Mouse (Mus musculus) adrenal gland, postnatal 25 days (tissue): ENCODE measurements around the gene Pigx. TPM values are rescaled to one million over a fixed set of nuclear protein-coding genes. Genes with fewer than 3 reads are reported as not detected.
"Not testable (repeated sequence)": the region's sequence is repeated elsewhere in the genome, so short reads cannot be mapped to it uniquely, and the experiment has no call there.

Experiments
- DNase-seq: peaks from one replicate; pipeline ENCODE4 v3.0.0; 2021; ENCODE audit warnings: mixed read lengths
- total RNA-seq: library from RNA; stranded (reverse); gene quantifications from 2 replicates; pipeline ENCODE4 v1.2.3, GENCODE M21; 2021

The Pigx gene
- total RNA-seq, 1 experiment from 2014 or later: 29.8 TPM

DNA sequence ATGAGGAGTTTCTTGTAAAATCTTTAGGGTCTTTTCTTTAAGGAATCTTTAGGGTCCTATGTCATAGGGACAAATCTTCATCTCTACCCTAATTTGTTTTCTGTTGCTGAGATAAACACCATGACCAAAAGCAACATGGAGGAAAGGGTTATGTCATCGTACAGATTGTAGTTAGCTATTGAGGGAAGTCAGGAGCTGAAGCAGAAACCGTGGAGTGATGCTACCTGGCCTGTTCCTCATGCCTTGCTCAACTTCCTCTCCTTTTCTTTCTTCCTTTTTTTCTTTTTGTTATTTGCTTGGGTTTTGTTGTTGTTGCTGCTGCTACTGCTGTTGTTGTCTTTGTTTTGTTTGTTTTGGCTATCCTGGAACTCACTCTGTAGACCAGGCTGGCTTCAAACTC, 9.0 kb upstream of the Pigx start:
- no peak for DNase-seq

GRCm38 (mm10) chr16:32108170-32108569, 8.6 kb upstream of the Pigx start:
- DNase-seq: no peak

- no peak for DNase-seq
Measured at GRCm38 (mm10) chr16:32107342-32108045, 8.0 kb upstream of the Pigx start.

- DNase-seq: no peak
Measured at GRCm38 (mm10) chr16:32105698-32106097, 6.2 kb upstream of the Pigx start.

DNA sequence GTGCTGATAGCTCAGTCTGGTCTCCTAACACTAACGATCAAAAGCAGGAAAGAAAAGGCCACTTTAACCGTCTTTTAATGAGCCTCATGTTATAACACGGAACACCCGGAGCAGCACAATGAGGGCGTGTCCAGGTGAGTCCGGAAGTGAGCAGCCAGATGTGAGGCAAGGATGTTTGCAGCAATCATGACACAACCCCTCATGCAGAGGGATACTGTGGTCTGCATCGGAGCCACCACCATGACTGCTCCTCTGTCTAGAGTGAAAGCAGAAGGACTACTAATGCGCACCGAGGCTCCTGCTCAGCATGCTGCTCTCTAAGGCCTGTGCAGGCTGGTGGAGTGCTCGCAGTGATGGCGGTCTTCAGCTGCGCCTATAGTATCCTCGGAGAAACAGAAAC, 2.8 kb upstream of the Pigx start:
- no peak for DNase-seq

DNA sequence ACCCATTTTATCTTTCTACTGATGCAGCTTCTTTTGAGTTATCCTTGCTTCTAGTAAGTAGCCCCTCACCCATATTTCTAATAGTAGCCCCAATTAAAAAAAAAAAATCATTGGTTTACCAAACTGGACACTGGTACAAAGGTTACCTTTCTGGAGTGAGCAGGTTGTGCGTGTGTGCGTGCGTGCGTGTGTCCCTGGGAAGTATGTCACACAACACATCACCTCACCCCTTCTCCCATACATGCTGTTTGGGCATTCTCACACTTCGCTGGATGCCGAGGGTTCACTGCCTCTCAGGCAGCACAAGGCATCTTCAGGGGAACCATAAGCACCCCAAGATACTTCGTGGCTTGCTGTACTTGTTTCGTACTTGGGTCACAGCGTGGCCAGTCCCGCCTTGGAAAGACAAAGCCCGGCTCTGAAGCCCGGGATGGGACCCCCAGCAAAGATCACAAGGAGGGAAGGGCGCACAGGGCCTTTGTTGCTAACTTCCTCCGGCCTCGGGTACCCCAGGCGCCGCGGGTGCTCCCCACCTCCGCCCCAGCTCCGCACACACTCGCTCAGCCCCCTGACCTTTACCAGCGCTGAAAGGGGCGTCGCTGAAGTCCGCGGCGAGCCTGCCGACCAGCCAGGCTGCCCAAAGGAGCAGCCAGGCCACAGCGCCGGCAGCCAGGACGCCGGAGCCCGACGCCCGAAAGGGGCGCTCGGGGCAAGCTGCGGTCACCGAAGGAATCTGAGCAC, 473 bp downstream of the Pigx start:
- no peak for DNase-seq

- DNase-seq: not testable (repeated sequence)
Measured at GRCm38 (mm10) chr16:32097757-32098156, 1.8 kb downstream of the Pigx start.

GRCm38 (mm10) chr16:32091466-32091865, 8.1 kb downstream of the Pigx start:
- DNase-seq: no peak

GRCm38 (mm10) chr16:32087629-32088443, 11.7 kb downstream of the Pigx start:
- DNase-seq: no peak

- peak; percentile 92 for DNase-seq
Measured at GRCm38 (mm10) chr16:32078991-32079511, 20.5 kb downstream of the Pigx start, which contains the start of gene Pak2. Gene Pak2 (minus strand): TSS chr16:32079342.

GRCm38 (mm10) chr16:32078408-32078990, 21.0 kb downstream of the Pigx start:
- no peak for DNase-seq

DNA sequence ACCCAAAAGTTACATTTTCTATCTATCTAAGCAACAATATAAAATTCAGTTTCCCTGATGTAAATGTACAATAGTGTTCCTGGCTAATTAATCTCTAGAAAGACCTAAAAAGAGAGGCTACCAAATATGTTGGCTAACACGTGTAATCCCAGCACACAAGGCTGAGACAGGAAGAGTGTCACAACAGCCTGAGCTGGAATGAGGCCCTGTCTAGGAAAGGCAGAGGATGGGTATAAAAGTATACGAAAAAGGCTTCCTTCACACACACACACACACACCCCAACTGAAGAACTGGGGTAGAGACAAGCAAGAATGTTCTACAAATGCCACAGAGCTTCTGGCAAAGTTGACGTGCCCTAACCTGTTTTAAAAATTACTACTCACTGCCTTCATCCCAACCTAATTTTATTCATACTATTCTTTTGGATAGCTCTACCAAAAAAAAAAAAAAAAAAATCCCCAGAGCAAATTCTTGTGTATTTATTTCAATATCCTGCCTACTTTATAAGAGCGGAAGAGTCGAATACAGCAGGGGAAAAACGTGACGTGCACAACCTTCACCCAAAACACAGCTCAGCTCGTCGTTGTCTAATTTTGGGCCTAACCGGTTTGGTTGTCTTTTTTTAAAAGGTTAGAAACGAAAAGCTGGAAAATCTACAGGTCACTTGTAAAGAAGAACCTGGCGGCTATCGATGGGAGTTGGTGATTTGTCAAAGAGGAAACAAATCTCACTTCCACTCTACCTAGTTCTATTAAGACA, 21.7 kb downstream of the Pigx start:
- no peak for DNase-seq

GRCm38 (mm10) chr16:32076406-32076805, 23.1 kb downstream of the Pigx start:
- DNase-seq: no peak

- no peak for DNase-seq
Measured at GRCm38 (mm10) chr16:32075762-32076161, 23.8 kb downstream of the Pigx start.

- not testable (repeated sequence) for DNase-seq
Measured at GRCm38 (mm10) chr16:32070070-32070469, 29.5 kb downstream of the Pigx start.

GRCm38 (mm10) chr16:32068389-32069300, 30.9 kb downstream of the Pigx start:
- DNase-seq: no peak

DNA sequence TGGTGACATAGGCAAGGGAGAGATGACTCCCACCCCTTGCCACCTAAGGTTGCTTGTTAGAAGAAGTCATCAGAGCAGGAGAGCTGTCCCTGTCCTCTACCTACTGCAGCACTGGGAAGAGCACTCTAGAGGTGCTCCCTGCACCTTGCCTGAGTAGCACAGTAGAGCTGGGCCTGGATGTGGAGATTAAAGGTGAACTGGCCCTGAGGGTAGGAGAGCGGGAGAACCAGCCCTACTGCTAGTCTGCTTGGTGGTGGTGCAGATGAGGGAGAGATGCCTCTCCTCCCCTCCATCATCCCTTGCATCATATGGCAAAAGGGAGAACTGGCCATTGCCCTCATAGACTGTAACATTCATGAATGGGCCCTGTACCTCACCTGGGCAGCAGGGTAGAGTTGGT, 32.6 kb downstream of the Pigx start:
- no peak for DNase-seq

DNA sequence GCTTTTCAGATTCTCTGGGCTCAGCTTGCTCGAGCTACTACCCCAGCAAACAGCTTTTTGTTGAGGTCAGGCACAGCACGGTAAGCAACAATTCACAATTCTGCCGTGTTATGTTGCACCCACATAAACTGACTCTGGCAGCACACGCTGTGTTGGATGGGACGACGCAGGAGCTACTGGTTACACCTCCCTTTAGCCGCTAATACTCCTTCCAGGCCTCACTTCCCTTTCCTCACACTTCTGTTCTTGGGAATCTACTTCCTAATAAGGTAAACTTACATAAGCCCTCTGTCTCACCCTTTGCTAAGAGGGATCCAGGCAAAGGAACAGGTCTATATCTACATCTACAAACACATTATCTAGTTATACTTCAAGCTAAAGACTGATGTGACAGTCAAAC, 35.6 kb downstream of the Pigx start:
- DNase-seq: no peak

GRCm38 (mm10) chr16:32062226-32062625, 37.3 kb downstream of the Pigx start:
- no peak for DNase-seq

- no peak for DNase-seq
Measured at GRCm38 (mm10) chr16:32059840-32060523, 39.6 kb downstream of the Pigx start.
